Mouse (Mus musculus): ENCODE measurements around the gene Tmem184b.

Gene Tmem184b

DNA sequence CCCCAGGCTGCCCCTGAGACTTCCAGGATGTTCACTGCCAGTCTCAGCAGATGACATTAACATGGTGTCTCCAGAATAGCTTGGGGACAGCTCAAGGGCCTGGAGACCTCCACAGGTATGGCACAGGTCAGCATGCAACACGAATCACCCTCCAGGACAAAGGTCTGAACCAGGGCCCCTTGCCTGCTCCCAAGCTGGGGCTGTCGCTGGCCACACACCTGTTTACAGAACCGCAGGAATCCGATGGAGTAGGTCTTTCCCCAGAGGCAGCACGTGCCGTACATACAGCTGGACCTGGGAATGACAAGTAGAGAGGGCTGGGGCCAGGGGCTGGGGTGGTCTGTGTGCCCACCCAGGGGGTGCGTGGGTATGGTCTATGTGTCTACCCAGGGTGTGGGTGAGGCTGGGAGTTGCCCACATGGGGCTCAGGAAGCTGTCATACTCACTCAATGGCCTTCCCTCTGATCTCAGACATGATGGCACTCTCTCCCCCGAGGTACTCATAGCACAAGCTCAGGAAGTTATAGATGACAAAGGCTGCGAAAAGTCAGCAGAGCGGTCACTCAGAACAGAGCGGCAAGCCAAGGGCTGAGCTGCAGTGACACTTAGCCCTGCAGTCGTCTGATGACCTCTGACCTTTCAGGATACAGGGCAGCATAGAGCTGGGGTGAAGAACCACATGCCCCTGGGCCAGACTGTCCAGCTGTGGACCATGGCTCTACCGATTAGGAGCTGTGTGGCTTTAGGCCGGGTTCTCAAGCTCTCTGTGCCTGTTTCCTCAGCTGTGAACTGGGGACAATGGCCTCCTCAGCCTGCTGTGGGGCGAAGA is 33.7 kb downstream of the Tmem184b start:
- intact Hi-C loops (cut with DNase I), result no loop called here

DNA sequence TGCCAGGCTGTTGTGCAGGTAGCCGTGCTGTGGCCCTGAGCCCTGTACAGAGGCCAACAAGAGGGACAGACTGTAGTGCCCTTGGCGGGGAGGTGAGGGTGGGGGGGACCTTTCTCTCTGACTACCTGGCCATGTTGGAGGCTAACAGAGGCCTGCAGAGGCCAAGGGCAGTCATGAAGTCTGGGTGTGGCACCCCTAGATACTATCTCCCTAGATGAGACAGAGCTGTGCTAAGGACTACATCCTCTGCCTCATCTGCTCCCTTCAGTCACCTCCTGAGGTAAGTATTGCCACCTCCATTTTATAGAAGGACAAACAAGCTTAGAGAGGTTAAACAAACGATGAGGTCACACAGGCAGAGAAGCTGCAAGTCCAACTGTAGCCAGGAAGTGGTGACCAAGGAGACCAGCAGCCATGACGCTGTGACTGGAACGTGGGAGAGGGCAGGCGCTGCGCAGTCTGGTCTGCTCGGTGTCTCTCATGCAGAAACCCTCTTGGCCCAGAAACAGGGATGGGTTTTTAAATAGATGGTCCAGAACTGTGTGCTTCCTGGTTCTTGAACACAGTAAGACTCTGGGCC is 34.4 kb downstream of the Tmem184b start:
- intact Hi-C loops (cut with DNase I), result no loop called here

DNA sequence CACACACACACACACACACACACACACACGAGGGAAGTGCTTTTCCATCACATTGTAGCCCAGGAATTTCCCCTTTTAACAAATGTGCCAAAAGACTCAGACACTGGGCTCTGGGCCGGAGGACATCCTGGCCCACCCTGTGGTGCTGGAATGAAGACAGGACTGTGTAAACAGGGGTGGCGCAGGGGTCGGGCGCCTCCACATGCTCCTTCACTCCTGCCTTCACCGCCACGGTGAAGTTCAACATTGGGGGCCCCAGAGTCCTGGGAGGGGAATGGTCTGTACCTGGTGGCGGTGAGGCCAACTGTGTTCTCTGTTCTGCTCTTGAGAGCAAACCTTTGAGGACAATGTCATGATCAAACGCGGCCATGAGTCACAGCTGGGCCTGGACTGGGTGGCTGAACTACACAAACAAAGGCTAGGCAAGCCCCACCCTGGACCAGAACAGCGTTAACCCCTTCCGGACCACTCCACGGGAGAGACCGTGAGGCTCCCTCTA is 35.0 kb downstream of the Tmem184b start:
- intact Hi-C loops (cut with DNase I), result no loop called here

DNA sequence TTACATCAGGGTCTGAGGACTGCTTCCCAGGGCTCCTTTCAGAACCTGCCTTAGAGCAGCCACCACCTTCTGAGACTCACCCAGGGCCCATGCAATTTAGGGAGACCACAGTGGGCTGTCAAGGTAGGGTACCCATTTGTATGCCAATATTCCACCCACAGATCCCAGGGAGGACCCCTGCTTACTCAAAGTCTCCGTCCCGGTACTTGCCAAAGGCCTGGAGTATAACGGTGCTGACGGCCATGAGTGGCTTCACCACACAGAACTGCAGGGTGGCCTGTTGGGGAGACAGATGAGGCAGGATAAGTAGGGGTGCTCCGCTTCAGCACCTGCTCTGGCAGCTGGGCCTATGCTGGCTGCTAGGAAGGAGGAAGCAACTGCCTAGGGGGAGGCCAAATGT is 37.0 kb downstream of the Tmem184b start:
- intact Hi-C loops (cut with DNase I), result no loop called here

DNA sequence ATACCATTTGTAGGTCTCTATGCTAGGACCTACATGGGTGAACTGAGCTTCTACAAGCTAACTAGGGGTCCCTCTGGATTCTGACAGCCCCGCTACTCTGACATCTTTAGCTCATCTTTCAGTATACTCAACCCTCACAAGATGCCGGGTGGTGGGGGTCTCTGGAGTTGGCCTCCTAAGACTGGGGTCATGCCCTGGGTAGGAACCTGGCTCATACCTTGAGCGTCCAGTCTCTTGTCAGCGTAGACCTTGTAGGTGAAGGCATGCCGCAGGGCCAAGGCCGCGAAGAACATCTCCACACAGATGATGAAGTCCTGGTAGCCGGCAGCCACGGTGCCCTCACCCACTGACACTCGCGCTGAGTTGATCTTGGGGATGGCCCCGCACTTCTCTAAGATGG is 38.3 kb downstream of the Tmem184b start:
- intact Hi-C loops (cut with DNase I), result no loop called here

DNA sequence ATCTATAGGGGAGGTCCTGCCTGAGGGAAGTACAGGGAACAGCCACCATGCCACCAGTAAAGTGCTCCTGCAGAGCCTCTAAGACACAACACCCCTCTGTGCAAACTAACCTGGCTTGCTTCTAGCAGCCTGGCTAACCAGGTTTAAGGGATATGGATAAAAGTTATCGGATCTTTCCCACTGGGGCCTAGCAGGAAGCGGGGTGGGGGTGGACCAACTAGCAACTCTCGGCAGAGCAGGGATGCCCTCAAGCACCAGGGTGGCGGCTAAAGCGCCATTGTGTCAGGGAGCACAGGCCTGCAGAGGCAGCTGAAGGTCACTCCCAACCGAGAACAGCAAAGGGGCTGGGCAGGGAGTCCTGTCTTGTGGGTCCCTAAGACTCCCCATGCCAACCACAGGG is 39.2 kb downstream of the Tmem184b start:
- intact Hi-C loops (cut with DNase I), result no loop called here

DNA sequence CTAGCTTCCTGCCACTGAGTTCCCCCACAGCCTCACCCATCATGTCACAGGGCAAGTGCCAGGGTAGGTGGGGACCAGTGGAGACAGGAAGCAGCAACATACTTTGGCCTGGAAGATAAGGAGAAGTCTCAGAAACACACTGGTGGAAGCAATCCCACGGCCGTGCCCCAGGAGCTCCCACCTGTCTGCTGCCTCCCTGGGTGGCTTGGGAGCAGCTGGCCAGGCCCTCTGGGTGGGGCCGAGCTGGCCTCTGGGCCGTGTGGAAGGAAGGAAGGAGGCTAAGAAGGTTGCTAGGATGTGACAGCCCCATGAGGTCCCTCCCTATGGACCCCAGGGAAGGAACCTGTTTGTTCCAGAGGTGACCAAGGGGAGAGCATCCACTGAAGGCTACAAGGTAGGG is 42.3 kb downstream of the Tmem184b start:
- intact Hi-C loops (cut with DNase I), result no loop called here

DNA sequence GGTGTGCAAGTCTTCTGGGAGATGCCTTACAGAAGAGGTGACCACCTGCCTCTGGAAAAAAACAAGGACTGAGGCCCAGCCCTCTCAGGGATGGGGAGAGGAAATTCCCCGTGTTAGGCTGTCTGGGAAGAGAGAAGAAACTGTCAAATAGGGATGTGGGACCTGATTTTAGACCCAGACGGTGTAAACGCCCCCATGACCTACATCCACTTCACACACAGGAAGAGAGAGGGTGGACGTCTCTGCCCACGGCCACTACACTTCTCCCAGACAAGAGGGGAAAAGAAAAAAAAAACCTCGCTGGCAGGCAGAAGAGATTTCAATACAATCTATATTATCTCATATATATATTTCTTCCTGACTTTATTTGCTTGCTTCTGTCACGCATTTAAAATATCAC is 43.0 kb downstream of the Tmem184b start:
- intact Hi-C loops (cut with DNase I), result no loop called here

DNA sequence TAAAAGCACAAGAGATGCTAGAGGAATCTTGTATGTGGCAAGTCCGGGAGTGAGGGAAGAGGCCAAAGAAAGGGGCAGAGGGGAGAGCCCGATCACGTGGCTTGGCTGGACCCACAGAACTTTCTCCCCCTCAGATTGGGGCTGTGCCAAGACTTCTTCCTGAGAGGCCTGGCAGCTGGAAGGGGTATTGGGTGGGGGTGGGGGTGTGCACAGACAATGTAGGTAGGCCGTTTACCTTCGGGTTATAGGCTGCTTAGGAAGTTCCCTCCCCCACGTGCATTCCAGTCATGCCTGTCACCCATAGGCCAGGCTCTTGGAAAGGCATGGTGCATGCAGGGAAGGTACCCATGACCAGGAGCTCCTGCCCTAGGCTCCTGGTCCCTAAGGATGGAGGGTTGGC is 43.4 kb downstream of the Tmem184b start:
- intact Hi-C loops (cut with DNase I), result no loop called here

DNA sequence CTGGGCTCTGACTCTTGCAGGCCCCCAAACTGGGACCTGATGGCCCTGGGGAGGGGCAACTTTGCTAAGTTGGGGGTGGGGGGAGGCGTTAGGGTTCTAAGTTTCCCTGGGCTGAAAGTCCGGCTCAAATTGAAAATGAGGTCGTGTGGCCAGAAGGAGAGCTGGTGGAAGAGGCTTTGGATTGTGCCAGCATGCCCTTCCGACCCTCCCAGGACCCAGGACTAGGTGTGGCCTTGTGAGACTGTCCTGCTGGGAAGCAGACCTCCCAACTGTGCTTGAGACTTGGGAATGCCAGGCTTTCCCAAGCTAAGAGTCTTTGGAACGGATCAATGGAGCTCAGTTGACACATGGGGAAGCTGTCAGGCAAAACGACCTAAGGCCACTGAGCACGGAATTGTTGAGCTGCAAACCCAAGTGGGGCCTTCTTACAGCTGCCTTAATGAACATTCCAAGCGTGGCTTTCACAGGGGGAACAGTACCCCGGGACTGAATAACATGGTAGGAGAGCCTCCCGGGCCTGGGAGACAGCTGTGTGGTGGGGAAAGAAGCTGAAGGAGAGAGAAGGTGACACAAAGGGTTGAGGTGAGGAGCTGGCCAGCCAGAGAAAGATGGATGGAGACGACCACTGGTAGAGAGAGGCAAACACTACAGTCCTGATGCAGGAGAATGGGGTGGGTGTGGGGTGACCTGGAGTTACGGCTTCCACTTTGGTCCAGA is 45.2 kb downstream of the Tmem184b start:
- intact Hi-C loops (cut with DNase I), result no loop called here

DNA sequence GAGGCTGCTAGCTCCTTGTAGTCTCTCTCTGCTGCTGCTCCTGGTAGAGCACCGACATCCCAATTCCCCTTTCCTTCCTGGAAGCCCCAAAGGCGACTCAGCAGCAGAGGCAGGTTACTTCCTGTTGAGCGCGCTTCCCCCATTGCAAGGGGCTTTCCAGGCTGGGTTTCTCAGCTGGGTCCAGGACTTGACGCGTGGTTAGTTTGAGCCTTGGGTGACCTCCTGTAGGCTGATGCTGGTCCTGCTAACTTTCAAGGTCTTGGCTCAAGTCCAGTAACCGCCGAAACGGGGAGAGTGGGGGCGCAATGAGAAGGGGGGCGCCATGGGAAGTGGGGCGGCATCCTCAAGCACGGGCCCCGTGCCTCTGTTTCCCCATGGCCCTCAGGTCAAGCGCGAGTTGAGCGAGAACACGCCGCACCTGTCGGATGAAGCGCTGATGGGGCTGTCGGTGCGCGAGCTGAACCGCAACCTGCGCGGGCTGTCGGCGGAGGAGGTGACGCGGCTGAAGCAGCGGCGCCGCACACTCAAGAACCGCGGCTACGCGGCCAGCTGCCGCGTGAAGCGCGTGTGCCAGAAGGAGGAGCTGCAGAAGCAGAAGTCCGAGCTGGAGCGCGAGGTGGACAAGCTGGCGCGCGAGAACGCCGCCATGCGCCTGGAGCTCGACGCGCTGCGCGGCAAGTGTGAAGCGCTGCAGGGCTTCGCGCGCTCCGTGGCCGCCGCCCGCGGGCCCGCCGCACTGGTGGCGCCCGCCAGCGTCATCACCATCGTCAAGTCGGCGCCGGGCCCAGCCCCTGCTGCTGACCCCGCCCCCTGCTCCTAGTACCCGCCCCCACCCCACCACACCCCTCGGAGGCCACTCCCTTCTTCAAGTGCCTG is 46.1 kb downstream of the Tmem184b start:
- intact Hi-C loops (cut with DNase I), result no loop called here

DNA sequence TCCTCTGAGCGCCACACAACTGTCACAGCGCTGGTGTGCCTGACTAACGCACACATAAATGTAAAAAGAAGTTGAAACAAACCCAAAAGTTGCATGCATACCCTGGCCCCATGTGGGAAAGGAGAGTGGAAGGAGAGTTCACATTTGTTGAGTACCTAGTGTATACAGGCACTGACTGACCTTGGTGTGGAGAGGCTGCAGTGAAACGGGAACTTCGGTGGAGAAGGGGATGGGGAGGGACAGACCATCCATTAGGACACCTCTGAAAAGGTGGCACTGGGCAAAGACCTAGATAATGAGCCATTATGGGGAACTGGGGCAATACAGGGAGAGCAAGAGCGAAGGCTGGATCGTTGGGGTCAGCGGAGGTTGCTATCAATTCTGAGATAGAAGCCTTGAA is 46.9 kb downstream of the Tmem184b start:
- intact Hi-C loops (cut with DNase I), result no loop called here

DNA sequence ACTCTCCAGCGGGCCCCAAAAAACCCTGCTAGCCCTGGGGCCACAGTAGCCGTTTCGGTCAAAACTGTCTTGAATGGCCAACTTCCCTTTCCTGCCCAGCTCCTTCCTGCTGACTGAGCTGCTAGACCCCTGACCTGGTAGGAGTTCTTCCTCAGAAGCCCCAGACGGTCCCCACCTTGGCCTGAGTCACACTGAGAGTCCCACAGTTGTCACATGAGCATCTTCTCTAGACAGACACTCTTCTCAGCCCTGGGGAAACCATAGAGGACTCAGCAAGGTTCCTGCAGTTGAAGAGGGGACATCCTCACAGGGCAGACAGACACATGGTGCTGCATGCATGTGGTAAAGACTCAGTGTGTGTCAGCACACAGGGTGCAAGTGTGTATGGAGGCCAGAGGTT is 48.8 kb downstream of the Tmem184b start:
- intact Hi-C loops (cut with DNase I), result no loop called here

DNA sequence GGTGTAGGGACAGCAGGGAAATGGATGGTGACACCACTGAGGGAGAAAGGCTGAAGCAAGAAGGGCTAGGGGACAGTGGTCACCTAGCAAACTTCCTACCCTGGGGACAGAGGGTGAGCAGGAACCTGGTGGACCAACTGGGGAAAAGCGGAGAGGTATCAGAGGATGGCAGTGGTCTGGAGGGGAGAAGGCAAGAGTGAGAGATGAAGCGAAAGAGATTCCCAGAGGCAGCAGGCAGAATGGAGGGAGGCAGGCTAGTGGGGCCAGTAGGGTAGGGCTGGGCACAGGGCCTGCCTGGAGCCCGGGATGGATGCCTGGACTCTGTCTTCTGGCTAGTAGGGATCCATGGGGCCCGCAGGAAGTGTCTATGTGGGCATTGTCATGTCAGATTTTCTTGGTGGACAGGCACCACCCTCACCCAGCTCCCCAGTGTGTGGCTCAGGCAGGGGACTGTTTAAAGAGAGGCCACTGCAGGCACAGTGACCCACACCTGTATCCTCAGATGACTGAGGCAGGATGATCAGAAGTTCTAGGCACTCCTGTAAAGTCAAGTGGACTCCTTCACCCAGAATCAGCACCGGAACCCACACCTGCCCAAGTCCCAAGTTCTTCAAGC is 49.6 kb downstream of the Tmem184b start:
- intact Hi-C loops (cut with DNase I), result no loop called here

DNA sequence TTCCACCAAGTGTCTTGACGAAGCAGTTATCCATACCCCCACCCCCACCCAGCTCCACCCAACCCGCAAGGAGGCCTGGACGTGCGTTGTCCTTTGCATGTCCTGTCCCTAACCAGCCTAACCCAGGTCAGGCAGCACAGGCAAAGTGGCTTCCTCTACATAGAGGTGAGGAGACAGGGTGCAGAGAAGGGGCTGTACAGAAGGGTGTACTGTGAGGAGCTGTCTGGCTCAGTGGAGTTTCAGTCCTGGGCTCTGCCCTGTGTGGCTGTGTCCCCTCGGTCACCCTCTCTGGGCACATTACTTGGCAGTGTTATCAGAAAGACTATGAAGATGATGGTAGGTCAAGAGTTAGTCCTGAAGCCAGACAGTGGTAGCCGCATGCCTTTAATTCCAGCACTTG is 50.9 kb downstream of the Tmem184b start:
- intact Hi-C loops (cut with DNase I), result no loop called here

DNA sequence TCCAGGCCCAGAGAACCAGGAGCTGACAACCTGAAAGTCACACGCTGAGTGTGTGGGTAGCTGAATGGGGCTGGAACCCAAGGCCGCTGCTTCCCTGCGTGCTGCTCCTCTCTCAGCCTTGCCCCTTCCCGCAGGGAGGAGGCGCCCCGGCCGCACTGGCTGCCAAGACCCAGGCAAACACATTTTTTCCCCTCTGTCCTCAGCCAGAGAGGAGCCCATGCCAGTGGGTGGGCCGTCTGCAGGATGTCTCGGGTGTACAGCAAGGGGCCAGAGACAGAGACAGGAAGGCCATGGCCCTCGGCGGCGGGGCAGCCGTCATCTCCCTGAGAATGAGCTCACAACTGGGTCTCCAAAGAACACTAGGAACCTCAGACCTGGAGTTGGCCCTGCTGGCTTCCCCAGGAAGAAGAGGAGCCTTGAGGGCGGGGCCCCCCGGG is 52.0 kb downstream of the Tmem184b start:
- intact Hi-C loops (cut with DNase I), result no loop called here

DNA sequence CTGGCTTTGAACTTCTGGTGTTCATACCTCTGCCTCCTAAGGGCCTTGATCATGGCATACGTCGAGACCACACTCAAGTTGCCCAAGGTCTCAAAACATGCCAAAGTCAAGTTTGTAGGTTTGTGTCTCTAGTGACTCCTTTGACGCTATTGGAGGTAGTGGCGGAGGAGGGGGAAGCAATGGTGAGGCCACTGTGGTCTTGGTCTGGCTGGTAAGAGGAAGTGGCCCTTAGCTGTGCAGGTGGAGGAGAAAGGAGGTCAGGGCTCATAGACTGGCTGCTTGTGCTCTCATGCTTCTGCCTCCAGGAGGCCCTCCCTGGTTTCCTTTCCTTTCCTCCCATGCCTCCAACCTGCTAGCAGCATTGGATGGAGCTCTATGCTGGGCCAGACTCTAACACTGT is 52.5 kb downstream of the Tmem184b start:
- intact Hi-C loops (cut with DNase I), result no loop called here

DNA sequence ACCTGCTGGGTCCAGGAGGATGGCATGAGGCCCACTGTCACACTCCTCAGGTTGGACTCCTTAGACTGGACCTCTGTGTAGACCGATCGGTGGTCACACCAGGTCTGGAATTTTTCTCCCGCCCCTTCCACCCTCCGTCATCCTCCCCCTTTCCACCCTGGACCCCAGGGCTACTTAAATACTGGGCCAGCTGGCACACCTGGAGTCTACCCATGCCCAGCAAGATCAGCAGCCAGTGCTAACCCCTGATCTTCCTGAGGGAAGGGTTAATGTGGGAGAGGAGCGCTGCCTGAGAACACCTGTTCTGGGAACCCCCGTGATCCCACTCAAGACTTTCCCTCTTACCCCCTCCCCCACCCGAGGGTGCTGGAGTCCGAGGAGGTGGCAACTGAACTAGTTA is 54.7 kb downstream of the Tmem184b start:
- intact Hi-C loops (cut with DNase I), result no loop called here

DNA sequence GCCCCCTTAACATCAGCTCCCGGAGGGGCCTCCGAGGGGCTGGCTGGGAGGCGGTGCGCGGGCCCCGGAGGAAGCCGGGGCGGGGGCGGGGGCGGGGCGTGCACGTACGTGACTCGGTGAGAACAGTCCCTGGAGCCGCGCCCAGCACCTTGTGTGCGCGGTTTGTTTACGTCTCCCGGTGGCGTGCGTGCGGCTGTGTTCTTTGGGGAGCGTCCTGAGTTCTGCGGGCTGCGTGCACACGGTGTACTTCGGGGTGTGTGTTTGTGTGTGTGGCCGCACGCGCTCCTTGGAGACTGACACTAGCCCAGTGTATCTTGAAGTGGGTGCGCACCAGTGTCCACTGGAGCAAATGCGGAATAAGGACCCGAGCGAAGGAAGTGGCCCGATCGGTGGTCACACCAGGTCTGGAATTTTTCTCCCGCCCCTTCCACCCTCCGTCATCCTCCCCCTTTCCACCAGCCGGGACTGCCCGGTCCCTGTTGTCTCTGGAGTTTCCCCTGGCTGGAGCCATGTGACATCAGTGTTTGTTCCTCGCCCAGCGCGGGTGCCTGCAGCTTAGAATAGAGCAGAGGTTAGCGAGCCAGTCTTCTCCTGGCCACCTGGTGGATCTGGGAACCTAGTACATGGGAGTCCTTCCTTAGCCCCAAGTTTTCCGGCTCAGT is 55.4 kb downstream of the Tmem184b start:
- intact Hi-C loops (cut with DNase I), result no loop called here

DNA sequence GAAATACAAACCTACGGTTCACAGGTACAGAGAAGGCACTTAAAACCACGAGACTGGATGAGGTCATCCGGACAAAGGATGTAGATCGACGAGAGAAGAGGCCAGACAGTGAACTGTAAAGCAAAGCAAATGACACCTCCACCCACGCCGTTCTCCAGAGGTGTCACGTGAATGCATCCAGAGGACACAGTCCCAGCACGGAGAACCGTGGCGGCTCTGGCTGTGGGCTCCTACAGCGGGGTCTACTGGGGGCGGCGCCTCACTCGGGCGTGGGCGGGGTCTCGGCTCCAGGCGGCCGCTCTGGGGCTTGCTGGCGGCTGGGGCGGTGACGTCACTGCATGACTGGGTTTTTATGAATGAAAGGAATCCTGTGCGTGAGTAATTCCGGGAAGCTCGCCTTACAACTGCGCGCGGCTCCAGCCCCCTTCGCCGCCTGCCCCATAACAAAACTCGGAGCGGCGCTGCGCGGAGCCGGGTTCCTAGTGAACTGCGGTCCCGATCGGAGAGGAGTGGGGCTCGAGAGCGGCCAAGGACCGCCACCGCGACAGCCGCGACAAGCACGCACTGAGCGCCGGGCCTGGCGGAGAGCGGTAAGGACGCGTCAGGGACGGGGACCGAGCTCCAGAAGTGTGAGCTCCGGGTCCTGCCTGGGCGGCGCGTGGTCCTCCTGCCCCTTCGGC is 56.1 kb downstream of the Tmem184b start:
- intact Hi-C loops (cut with DNase I), result no loop called here

Measured in adrenal gland (tissue).